Mouse (Mus musculus): ENCODE data around the gene Mmp14. TPM values are rescaled to one million over a fixed set of nuclear protein-coding genes. Genes with fewer than 3 reads are reported as not detected.
A peak's percentile ranks its signal among the peaks of the same experiment; 100 is the strongest.

Gene Mmp14
- polyA plus RNA-seq, 1 experiment from 2014 or later, result 235 TPM

DNA sequence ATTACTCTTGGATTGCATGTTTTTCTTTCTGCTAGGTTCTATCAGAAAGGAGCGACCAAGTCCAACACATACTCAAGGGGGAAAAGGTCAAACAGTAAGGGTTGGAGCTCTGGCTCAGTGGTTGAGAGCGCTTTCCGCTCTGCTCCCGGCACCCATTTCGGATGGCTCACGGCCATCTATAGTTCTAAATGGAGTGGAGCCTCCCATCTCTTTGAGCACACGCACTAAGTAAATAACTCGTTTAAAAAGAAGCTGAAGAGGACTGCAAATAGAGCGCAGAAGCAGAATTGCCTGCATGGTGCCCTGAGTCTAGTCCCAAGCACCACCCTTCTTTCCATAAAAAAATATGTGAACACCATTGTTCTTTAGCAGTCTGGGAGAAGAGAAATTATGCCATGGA lies 22.2 kb downstream of the Mmp14 start:
- Histone ChIP-seq H3K27ac (replicated peaks; ENCODE audit: low read depth, low read length) (no peak overlapping the region), H3K4me2 (ENCODE audit: low read depth, low read length) (no peak overlapping the region), H3K9ac (ENCODE audit: low read depth, low read length) (no peak overlapping the region), H3K4me1 (ENCODE audit: control insufficient read depth, insufficient read depth, low read length) (no peaks in the 10 kb centered on the region), H3K27me3 (replicated peaks; ENCODE audit: control insufficient read depth, insufficient read depth, low read length) (no peaks in the 10 kb centered on the region), H3K4me3 (ENCODE audit: low read depth, low read length) (no peak overlapping the region), H3K36me3 (ENCODE audit: control insufficient read depth, insufficient read depth, low read length) (no peaks in the 10 kb centered on the region), H3K9me3 (ENCODE audit: control insufficient read depth, low read length) (no peaks in the 10 kb centered on the region)
- 87% methylated on average over 9 of the region's 9 CpGs for WGBS
- ATAC-seq (ENCODE audit: low read depth), result no peak
- no peak for DNase-seq (ENCODE audit: low spot score)

DNA sequence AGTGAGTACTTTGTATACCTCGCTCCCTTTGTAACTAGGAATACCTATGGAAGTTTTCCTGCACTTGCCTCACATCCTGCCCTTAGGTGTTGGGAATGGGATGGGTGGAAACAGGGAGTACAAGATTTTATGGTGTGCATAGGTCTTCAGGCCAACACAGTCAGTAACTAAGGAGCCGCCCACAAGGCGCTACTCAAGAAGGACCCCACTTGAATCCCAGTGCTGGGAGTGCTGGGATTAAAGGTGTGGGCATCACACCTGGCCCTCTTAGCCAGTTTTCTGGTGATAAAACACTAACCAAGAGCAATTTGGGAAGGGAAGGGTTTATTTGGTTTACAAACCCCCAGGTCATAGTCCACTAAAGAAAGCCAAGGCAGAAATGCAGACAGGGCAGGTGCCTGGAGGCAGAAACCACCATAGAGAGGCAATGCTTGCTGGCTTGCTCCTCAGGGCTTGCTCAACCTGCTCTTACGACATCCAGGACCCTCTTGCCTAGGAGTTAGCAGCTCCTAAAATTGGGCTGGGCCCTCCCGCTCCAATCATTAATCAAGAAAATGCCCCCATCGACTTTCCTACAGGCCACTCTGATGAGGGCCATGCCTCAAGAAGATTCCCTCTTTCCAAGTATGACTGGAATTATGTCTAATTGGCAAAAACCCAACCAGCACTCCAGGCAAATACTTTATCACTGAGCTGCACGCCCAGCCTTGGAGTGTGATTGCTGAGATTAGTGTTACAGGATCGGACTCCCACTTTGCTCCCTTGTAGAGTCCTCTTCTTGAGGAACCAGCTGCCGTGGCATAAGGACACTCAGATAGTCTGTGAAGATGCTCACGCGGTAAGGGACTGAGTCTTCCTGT lies 23.5 kb downstream of the Mmp14 start:
- ATAC-seq (ENCODE audit: low read depth), result no peak
- DNase-seq (ENCODE audit: low spot score), result no peak
- no peak overlapping the region for H3K27ac ChIP-seq (replicated peaks; ENCODE audit: low read depth, low read length)

DNA sequence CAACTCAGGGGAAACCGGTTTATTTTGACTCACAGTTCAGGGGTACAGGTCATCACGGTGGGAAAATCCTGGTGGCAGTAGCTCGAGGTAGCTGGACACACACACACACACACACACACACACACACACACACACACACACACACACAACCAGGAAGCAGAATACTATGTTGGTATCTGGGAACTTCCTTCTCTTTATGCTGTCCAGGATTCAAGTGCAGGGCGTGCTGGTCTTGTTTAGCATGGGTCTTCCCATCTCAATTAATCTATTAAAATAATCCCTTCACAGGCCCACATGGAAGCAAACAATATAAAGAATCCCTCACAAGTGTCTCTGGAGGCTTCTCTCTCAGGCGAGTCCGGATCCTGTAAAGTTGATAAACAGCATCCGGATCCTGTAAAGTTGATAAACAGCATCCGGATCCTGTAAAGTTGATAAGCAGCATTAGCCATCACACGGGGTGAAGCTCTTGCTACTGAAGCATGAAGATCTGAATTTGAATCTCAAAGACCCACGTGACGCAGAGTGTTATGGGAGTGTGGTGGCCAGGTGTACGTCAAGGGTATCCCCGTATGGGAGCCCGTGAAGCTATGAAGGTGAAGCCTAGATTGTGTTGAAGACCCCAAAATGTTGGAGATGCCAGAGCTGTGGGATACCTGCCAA lies 26.6 kb downstream of the Mmp14 start:
- H3K36me3 ChIP-seq (ENCODE audit: control insufficient read depth, insufficient read depth, low read length), result no peaks in the 10 kb centered on the region
- no peak overlapping the region for H3K4me3 ChIP-seq (ENCODE audit: low read depth, low read length)
- no peaks in the 10 kb centered on the region for H3K4me1 ChIP-seq (ENCODE audit: control insufficient read depth, insufficient read depth, low read length)
- no peak overlapping the region for H3K9ac ChIP-seq (ENCODE audit: low read depth, low read length)
- no peak overlapping the region for H3K27ac ChIP-seq (replicated peaks; ENCODE audit: low read depth, low read length)
- H3K9me3 ChIP-seq (ENCODE audit: control insufficient read depth, low read length), result no peaks in the 10 kb centered on the region
- no peak for ATAC-seq (ENCODE audit: low read depth)
- no peak for DNase-seq (ENCODE audit: low spot score)
- 90% methylated on average over 14 of the region's 14 CpGs for WGBS
- H3K27me3 ChIP-seq (replicated peaks; ENCODE audit: control insufficient read depth, insufficient read depth, low read length), result no peaks in the 10 kb centered on the region
- no peak overlapping the region for H3K4me2 ChIP-seq (ENCODE audit: low read depth, low read length)

More for the DNA sequence above, 23.5 kb downstream of the Mmp14 start:
- WGBS, result 76% methylated on average over 11 of the region's 11 CpGs
- Histone ChIP-seq H3K4me2 (ENCODE audit: low read depth, low read length) (no peak overlapping the region), H3K4me3 (ENCODE audit: low read depth, low read length) (no peak overlapping the region), H3K36me3 (ENCODE audit: control insufficient read depth, insufficient read depth, low read length) (no peaks in the 10 kb centered on the region), H3K27me3 (replicated peaks; ENCODE audit: control insufficient read depth, insufficient read depth, low read length) (no peaks in the 10 kb centered on the region), H3K9ac (ENCODE audit: low read depth, low read length) (no peak overlapping the region), H3K9me3 (ENCODE audit: control insufficient read depth, low read length) (no peaks in the 10 kb centered on the region), H3K4me1 (ENCODE audit: control insufficient read depth, insufficient read depth, low read length) (no peaks in the 10 kb centered on the region)

DNA sequence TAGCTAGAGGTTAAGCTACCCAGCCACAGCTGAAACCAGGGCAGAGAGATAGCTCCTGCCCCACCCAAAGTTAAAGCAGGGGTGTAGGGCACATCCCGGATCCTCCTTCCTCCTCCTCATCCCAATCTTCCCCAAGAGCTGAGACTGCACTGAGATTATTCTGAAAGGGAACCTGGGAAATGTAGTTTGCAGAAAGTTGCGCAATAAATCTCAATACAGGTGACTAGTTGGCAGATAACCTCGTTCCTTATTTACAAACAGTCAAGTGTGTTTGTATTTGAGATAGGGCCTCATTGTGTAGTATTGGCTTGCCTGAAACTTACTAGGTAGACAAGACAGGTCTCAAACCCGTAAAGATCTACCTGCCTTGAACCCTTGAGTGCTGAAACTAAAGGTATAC lies 30.7 kb downstream of the Mmp14 start:
- DNase-seq (ENCODE audit: low spot score) (no peak), ATAC-seq (ENCODE audit: low read depth) (no peak)
- 82% methylated on average over 4 of the region's 4 CpGs for WGBS
- Histone ChIP-seq H3K27ac (replicated peaks; ENCODE audit: low read depth, low read length) (no peak overlapping the region), H3K9me3 (ENCODE audit: control insufficient read depth, low read length) (no peaks in the 10 kb centered on the region), H3K27me3 (replicated peaks; ENCODE audit: control insufficient read depth, insufficient read depth, low read length) (no peaks in the 10 kb centered on the region), H3K4me2 (ENCODE audit: low read depth, low read length) (no peak overlapping the region), H3K9ac (ENCODE audit: low read depth, low read length) (no peak overlapping the region), H3K36me3 (ENCODE audit: control insufficient read depth, insufficient read depth, low read length) (peaks cover 8% of the 10 kb centered on the region), H3K4me1 (ENCODE audit: control insufficient read depth, insufficient read depth, low read length) (peaks cover 3% of the 10 kb centered on the region; the same call in 1 of the 2 replicates), H3K4me3 (ENCODE audit: low read depth, low read length) (no peak overlapping the region)

DNA sequence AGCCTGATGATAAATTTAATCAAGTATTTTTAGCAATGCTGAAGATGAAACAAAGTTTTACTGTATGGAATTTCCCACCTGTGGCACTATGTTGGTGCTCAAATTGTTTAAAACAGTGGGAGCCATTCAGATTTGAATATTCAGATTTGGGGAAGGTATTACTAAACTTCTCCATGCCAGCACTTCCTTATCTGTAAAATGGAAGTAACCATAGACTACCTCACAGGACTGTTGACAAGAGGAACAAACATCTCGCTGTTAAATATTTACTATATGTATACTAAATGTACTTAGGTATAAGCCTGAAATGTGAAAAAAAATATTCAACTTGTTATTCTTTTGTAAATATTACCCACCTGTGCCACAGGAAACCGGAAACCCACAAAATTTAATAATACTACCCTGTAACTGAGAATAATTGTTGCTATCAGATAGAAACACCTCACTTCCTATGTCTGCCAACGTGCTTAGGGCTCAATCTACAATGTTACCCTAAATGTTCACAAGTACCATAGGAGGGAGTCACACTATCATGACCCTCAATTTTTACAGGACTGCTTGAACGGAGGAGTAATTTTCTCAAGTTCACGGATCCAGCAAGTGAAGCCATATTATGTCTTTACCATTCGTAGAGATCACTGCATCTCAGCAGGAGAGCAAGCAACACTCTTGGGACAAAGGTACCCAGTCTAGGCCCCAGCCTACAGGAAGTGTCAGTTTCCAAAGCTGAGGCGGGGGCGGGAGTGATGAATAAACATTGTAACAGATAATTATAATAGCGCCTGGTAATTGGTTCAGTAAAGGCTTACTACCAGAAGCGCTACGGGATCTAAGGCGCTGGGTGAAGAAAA lies 31.9 kb downstream of the Mmp14 start:
- Histone ChIP-seq H3K4me3 (ENCODE audit: low read depth, low read length) (peak overlapping the region; percentile 88), H3K9ac (ENCODE audit: low read depth, low read length) (peak overlapping the region; percentile 82), H3K36me3 (ENCODE audit: control insufficient read depth, insufficient read depth, low read length) (peaks cover 20% of the 10 kb centered on the region), H3K27me3 (replicated peaks; ENCODE audit: control insufficient read depth, insufficient read depth, low read length) (no peaks in the 10 kb centered on the region), H3K27ac (replicated peaks; ENCODE audit: low read depth, low read length) (no peak overlapping the region), H3K9me3 (ENCODE audit: control insufficient read depth, low read length) (no peaks in the 10 kb centered on the region), H3K4me1 (ENCODE audit: control insufficient read depth, insufficient read depth, low read length) (peaks cover 3% of the 10 kb centered on the region; the same call in 1 of the 2 replicates), H3K4me2 (ENCODE audit: low read depth, low read length) (peak overlapping the region; percentile 83)
- WGBS, result 12% methylated on average over 12 of the region's 12 CpGs
- ATAC-seq (ENCODE audit: low read depth), result peak; percentile 32; the same call in 1 of the 2 replicates
- DNase-seq (ENCODE audit: low spot score), result no peak

DNA sequence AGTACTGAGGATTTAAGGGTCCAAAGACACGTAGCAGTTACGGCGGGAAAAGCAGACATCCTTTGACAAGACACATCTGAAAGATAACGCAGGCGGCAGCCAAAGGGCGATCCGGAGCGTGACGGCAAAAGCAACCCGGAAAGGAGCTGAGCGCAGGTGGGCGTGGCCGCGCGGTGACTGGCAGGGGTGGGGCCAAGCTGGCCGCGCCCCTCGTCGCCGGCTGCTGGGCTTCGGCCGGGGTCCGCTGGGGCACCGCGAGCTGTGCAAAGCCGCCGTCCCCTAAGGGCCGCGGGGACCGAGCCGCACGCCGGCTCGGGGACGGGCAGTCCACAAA lies 32.5 kb downstream of the Mmp14 start, which contains the start of gene Lrp10:
Gene Lrp10 (plus strand): TSS at position 179 of the 334 bp plus-strand sequence.
- Histone ChIP-seq H3K4me1 (ENCODE audit: control insufficient read depth, insufficient read depth, low read length) (peaks cover 3% of the 10 kb centered on the region; the same call in 1 of the 2 replicates), H3K36me3 (ENCODE audit: control insufficient read depth, insufficient read depth, low read length) (peaks cover 25% of the 10 kb centered on the region), H3K4me3 (ENCODE audit: low read depth, low read length) (peak within 1 kb of the TSS; percentile 88), H3K9me3 (ENCODE audit: control insufficient read depth, low read length) (no peaks in the 10 kb centered on the region), H3K9ac (ENCODE audit: low read depth, low read length) (peak within 1 kb of the TSS; percentile 82), H3K4me2 (ENCODE audit: low read depth, low read length) (peak within 1 kb of the TSS; percentile 83), H3K27ac (replicated peaks; ENCODE audit: low read depth, low read length) (peak within 1 kb of the TSS; percentile 67), H3K27me3 (replicated peaks; ENCODE audit: control insufficient read depth, insufficient read depth, low read length) (no peaks in the 10 kb centered on the region)
- DNase-seq (ENCODE audit: low spot score) (peak; percentile 91), ATAC-seq (ENCODE audit: low read depth) (peak; percentile 92)
- 0% methylated on average over 4 of the region's 35 CpGs for WGBS

DNA sequence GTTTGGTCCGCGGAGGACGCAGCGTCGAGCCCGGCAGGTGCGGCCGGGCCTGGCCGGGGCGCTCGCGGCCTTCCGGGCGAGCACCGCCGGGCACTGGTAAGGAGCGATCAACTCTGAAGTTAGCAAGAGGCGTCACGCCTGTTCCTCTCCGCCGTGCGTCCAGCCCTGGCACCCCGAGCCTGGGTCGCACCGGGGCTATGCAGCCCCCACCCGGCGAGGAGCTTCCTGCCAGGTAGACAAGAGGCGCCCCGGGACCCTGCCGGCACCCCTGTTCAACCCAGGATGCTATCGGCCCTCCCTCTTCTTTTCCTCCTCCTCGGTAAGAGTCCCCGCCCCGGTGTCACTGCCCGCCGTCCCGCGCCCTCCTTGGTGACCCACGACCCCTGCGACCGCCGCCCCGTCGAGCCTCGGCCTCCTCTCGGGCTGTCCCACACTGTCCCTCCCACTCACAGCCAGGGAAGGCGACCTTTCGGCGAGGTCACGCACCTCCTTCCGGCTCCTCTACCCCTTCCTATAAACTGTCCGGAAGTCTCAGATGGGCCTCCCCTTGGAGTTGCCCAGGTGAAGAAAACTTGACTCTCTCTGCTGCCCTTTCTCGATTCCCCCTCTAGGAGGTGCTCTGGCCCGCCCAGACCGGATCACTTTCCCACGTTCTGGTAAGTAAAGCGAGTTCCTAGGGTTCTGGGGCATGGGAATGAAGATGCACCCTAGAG lies 33.0 kb downstream of the Mmp14 start:
- H3K4me2 ChIP-seq (ENCODE audit: low read depth, low read length), result peak overlapping the region; percentile 83
- no peaks in the 10 kb centered on the region for H3K27me3 ChIP-seq (replicated peaks; ENCODE audit: control insufficient read depth, insufficient read depth, low read length)
- peaks cover 31% of the 10 kb centered on the region for H3K36me3 ChIP-seq (ENCODE audit: control insufficient read depth, insufficient read depth, low read length)
- ATAC-seq (ENCODE audit: low read depth), result peak; percentile 74
- H3K9me3 ChIP-seq (ENCODE audit: control insufficient read depth, low read length), result no peaks in the 10 kb centered on the region
- H3K4me3 ChIP-seq (ENCODE audit: low read depth, low read length), result peak overlapping the region; percentile 88
- H3K4me1 ChIP-seq (ENCODE audit: control insufficient read depth, insufficient read depth, low read length), result peaks cover 3% of the 10 kb centered on the region; the same call in 1 of the 2 replicates
- peak; percentile 81 for DNase-seq (ENCODE audit: low spot score)
- H3K9ac ChIP-seq (ENCODE audit: low read depth, low read length), result peak overlapping the region; percentile 82
- peak overlapping the region; percentile 67 for H3K27ac ChIP-seq (replicated peaks; ENCODE audit: low read depth, low read length)
- WGBS, result 1% methylated on average over 39 of the region's 57 CpGs

DNA sequence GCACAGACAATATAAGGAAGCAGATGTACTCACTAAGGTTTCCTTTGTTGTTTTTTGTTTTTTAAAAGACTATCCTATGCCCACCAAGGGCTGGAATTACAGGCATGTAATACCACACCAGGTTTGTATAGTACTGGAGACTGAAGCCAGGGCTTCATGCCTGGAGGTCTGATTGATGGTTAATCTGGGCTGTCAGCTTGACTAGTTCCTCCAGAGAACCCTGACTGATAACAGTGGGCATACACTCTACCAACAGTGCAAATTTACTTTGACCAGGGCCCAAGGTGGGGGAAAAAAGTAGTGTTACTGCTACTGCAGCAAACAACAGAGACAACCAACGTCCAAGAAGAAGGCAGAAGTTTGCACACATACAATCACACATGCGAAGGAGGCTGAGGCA lies 40.1 kb downstream of the Mmp14 start:
- Histone ChIP-seq H3K27me3 (replicated peaks; ENCODE audit: control insufficient read depth, insufficient read depth, low read length) (no peaks in the 10 kb centered on the region), H3K9me3 (ENCODE audit: control insufficient read depth, low read length) (no peaks in the 10 kb centered on the region), H3K27ac (replicated peaks; ENCODE audit: low read depth, low read length) (no peak overlapping the region), H3K9ac (ENCODE audit: low read depth, low read length) (no peak overlapping the region), H3K4me2 (ENCODE audit: low read depth, low read length) (no peak overlapping the region), H3K4me1 (ENCODE audit: control insufficient read depth, insufficient read depth, low read length) (peaks cover 9% of the 10 kb centered on the region), H3K36me3 (ENCODE audit: control insufficient read depth, insufficient read depth, low read length) (peaks cover 47% of the 10 kb centered on the region), H3K4me3 (ENCODE audit: low read depth, low read length) (no peak overlapping the region)
- no peak for DNase-seq (ENCODE audit: low spot score)
- no peak for ATAC-seq (ENCODE audit: low read depth)
- 90% methylated on average over 2 of the region's 2 CpGs for WGBS

All from embryonic facial prominence, embryonic 14.5 days (tissue).